Mouse (Mus musculus) liver, adult 2 months (tissue): ENCODE data around the gene Ccdc88c.

Experiments used
- CTCF ChIP-seq: fragments of 200-500 bp; IDR thresholded peaks from 2 replicates; pipeline ENCODE4 v1.5.1; 2011; ENCODE audit warnings: low read depth, low read length, control low read depth
- POLR2A ChIP-seq: fragments of 200-500 bp; IDR thresholded peaks from 2 replicates; pipeline ENCODE4 v1.6.1; 2011; ENCODE audit warnings: low read length, control low read depth; ENCODE audit not compliant: insufficient read depth; ENCODE audit errors: extremely low read depth

GRCm38 (mm10) chr12:101020210-101021015 lies 8.4 kb downstream of the Ccdc88c start:
- TF ChIP-seq POLR2A (no peak), CTCF (no peak)
